Mouse (Mus musculus) heart, embryonic 11.5 days (tissue): ENCODE data around the gene Arih2. TPM values are rescaled to one million over a fixed set of nuclear protein-coding genes. Genes with fewer than 3 reads are reported as not detected.

Experiments used
- ATAC-seq: fragments of 200-750 bp; cut with Nextera tagmentation; replicated peaks from 2 replicates; pipeline ENCODE4 v1.8.0; 2017; ENCODE audit warnings: moderate library complexity; ENCODE audit not compliant: insufficient number of reproducible peaks, low FRiP score, low TSS enrichment
- H3K27ac ChIP-seq: fragments of 300-500 bp; sonication (generic); 2 replicates; pipeline ENCODE4 v1.5.1; 2014; ENCODE audit warnings: mild to moderate bottlenecking, low read depth, low read length
- H3K27me3 ChIP-seq: fragments of 300-500 bp; sonication (generic); 2 replicates; pipeline ENCODE4 v1.6.1; 2014; ENCODE audit warnings: mild to moderate bottlenecking, low read length, mixed read lengths; ENCODE audit not compliant: control insufficient read depth, insufficient read depth
- H3K36me3 ChIP-seq: fragments of 300-500 bp; sonication (generic); 2 replicates; pipeline ENCODE4 v1.6.1; 2014; ENCODE audit warnings: mild to moderate bottlenecking, low read length, moderate library complexity, mixed read lengths; ENCODE audit not compliant: control insufficient read depth, insufficient read depth
- H3K4me1 ChIP-seq: fragments of 300-500 bp; sonication (generic); 2 replicates; pipeline ENCODE4 v1.6.1; 2014; ENCODE audit warnings: low read length; ENCODE audit not compliant: control insufficient read depth, insufficient read depth
- H3K4me2 ChIP-seq: fragments of 300-500 bp; sonication (generic); 2 replicates; pipeline ENCODE4 v1.6.1; 2014; ENCODE audit warnings: mild to moderate bottlenecking, moderate library complexity
- H3K4me3 ChIP-seq: fragments of 300-500 bp; sonication (generic); 2 replicates; pipeline ENCODE4 v1.5.1; 2014; ENCODE audit warnings: low read depth, low read length
- H3K9ac ChIP-seq: fragments of 300-500 bp; sonication (generic); 2 replicates; pipeline ENCODE4 v1.6.1; 2014; ENCODE audit warnings: mild to moderate bottlenecking, low read depth, low read length, moderate library complexity
- H3K9me3 ChIP-seq: fragments of 300-500 bp; sonication (generic); replicated peaks from 2 replicates; pipeline ENCODE4 v1.6.1; 2016; ENCODE audit warnings: low read length; ENCODE audit not compliant: control insufficient read depth
- WGBS: fragments of 180-500 bp; shearing (Covaris S2); extraction: QIAGEN DNeasy Blood & Tissue Kit; methylation state at CpG from one replicate; pipeline ENCODE4 v1.1.7; 2014; ENCODE audit not compliant: insufficient replicate concordance; 5-methylcytosine and 5-hydroxymethylcytosine counted together
- polyA plus RNA-seq: library from polyadenylated mRNA; unstranded; fragments of >200 nt; fragmentation: Nextera tagmentation; extraction: Ambion mirVana; gene quantifications from 2 replicates; pipeline ENCODE4 v1.2.1, GENCODE M21; 2014

The Arih2 gene
- polyA plus RNA-seq, 1 experiment from 2014 or later: 37.6 TPM

GRCm38 (mm10) chr9:108689106-108689505, 39.9 kb upstream of the Arih2 start, which contains the start of gene Prkar2a:
Prkar2a (plus strand) TSS chr9:108689314.
- no peak within 1 kb of the TSS for H3K9ac ChIP-seq
- H3K4me1 ChIP-seq: peaks cover 6% of the 10 kb centered on the region; the same call in 1 of the 2 replicates
- 85% methylated on average over 1 of the region's 1 CpGs for WGBS
- H3K4me3 ChIP-seq: no peak within 1 kb of the TSS
- no peak for ATAC-seq
- no peak within 1 kb of the TSS for H3K27ac ChIP-seq
- H3K4me2 ChIP-seq: no peak within 1 kb of the TSS
- no peaks in the 10 kb centered on the region for H3K9me3 ChIP-seq
- H3K36me3 ChIP-seq: no peaks in the 10 kb centered on the region
- H3K27me3 ChIP-seq: no peaks in the 10 kb centered on the region

GRCm38 (mm10) chr9:108688451-108688850, 39.3 kb upstream of the Arih2 start:
- H3K4me2 ChIP-seq: no peak overlapping the region
- H3K27ac ChIP-seq: no peak overlapping the region
- no peak overlapping the region for H3K9ac ChIP-seq
- H3K27me3 ChIP-seq: no peaks in the 10 kb centered on the region
- H3K4me1 ChIP-seq: peaks cover 6% of the 10 kb centered on the region; the same call in 1 of the 2 replicates
- H3K4me3 ChIP-seq: no peak overlapping the region
- peaks cover 3% of the 10 kb centered on the region for H3K36me3 ChIP-seq
- 75% methylated on average over 9 of the region's 9 CpGs for WGBS
- H3K9me3 ChIP-seq: no peaks in the 10 kb centered on the region
- no peak for ATAC-seq

- peaks cover 3% of the 10 kb centered on the region for H3K36me3 ChIP-seq
- H3K4me2 ChIP-seq: no peak overlapping the region
- WGBS: 53% methylated on average over 2 of the region's 2 CpGs
- no peaks in the 10 kb centered on the region for H3K27me3 ChIP-seq
- no peaks in the 10 kb centered on the region for H3K9me3 ChIP-seq
- 0 out of 2 replicates have a peak overlapping the region, but pooled peaks have one; percentile 16 for H3K9ac ChIP-seq
- H3K4me1 ChIP-seq: 0 out of 2 replicates have a peak, but pooled peaks cover 2% of the 10 kb centered on the region
- no peak for ATAC-seq
- H3K4me3 ChIP-seq: no peak overlapping the region
- H3K27ac ChIP-seq: no peak overlapping the region
These were observed 38.5 kb upstream of the Arih2 start for GRCm38 (mm10) chr9:108687686-108688085.

GRCm38 (mm10) chr9:108687181-108687580, 38.0 kb upstream of the Arih2 start:
- Histone ChIP-seq H3K4me1 (0 out of 2 replicates have a peak, but pooled peaks cover 2% of the 10 kb centered on the region), H3K9ac (no peak overlapping the region), H3K4me2 (no peak overlapping the region), H3K9me3 (no peaks in the 10 kb centered on the region), H3K36me3 (peaks cover 6% of the 10 kb centered on the region), H3K27me3 (no peaks in the 10 kb centered on the region), H3K4me3 (no peak overlapping the region), H3K27ac (no peak overlapping the region)
- WGBS: 80% methylated on average over 6 of the region's 6 CpGs
- no peak for ATAC-seq

- 44% methylated on average over 4 of the region's 4 CpGs for WGBS
- Histone ChIP-seq H3K9me3 (no peaks in the 10 kb centered on the region), H3K4me1 (0 out of 2 replicates have a peak, but pooled peaks cover 2% of the 10 kb centered on the region), H3K4me3 (no peak overlapping the region), H3K36me3 (peaks cover 9% of the 10 kb centered on the region), H3K4me2 (no peak overlapping the region), H3K9ac (no peak overlapping the region), H3K27me3 (no peaks in the 10 kb centered on the region), H3K27ac (no peak overlapping the region)
- no peak for ATAC-seq
These were observed 37.3 kb upstream of the Arih2 start for GRCm38 (mm10) chr9:108686475-108686887.

GRCm38 (mm10) chr9:108680026-108680425, 30.8 kb upstream of the Arih2 start:
- no peak for ATAC-seq
- H3K36me3 ChIP-seq: peaks cover 9% of the 10 kb centered on the region
- H3K4me3 ChIP-seq: no peak overlapping the region
- no peaks in the 10 kb centered on the region for H3K27me3 ChIP-seq
- WGBS: 88% methylated on average over 15 of the region's 15 CpGs
- H3K9ac ChIP-seq: no peak overlapping the region
- no peak overlapping the region for H3K4me2 ChIP-seq
- H3K4me1 ChIP-seq: no peaks in the 10 kb centered on the region
- H3K9me3 ChIP-seq: no peaks in the 10 kb centered on the region
- no peak overlapping the region for H3K27ac ChIP-seq

- ATAC-seq: no peak
- WGBS: 55% methylated on average over 2 of the region's 2 CpGs
- H3K27ac ChIP-seq: no peak overlapping the region
- no peaks in the 10 kb centered on the region for H3K27me3 ChIP-seq
- H3K4me3 ChIP-seq: no peak overlapping the region
- no peak overlapping the region for H3K4me2 ChIP-seq
- H3K9ac ChIP-seq: no peak overlapping the region
- H3K36me3 ChIP-seq: peaks cover 12% of the 10 kb centered on the region
- no peaks in the 10 kb centered on the region for H3K9me3 ChIP-seq
- H3K4me1 ChIP-seq: no peaks in the 10 kb centered on the region
These were observed 24.0 kb upstream of the Arih2 start for GRCm38 (mm10) chr9:108673151-108673550.

GRCm38 (mm10) chr9:108669875-108670274, 20.7 kb upstream of the Arih2 start:
- no peaks in the 10 kb centered on the region for H3K4me1 ChIP-seq
- H3K36me3 ChIP-seq: peaks cover 12% of the 10 kb centered on the region
- no peak for ATAC-seq
- no peak overlapping the region for H3K4me2 ChIP-seq
- no peaks in the 10 kb centered on the region for H3K9me3 ChIP-seq
- H3K27ac ChIP-seq: no peak overlapping the region
- H3K27me3 ChIP-seq: no peaks in the 10 kb centered on the region
- no peak overlapping the region for H3K9ac ChIP-seq
- no peak overlapping the region for H3K4me3 ChIP-seq
- WGBS: 53% methylated on average over 8 of the region's 8 CpGs

- WGBS: 30% methylated on average over 6 of the region's 6 CpGs
- Histone ChIP-seq H3K4me3 (peak overlapping the region; percentile 72), H3K4me1 (peaks cover 6% of the 10 kb centered on the region; the same call in 1 of the 2 replicates), H3K36me3 (no peaks in the 10 kb centered on the region), H3K9me3 (no peaks in the 10 kb centered on the region), H3K27ac (no peak overlapping the region), H3K4me2 (peak overlapping the region; percentile 56), H3K9ac (peak overlapping the region; percentile 76), H3K27me3 (no peaks in the 10 kb centered on the region)
- no peak for ATAC-seq
These were observed 13.5 kb upstream of the Arih2 start for GRCm38 (mm10) chr9:108662660-108663059.
